Mouse (Mus musculus): ENCODE measurements around the gene Hp. TPM values are rescaled to one million over a fixed set of nuclear protein-coding genes. Genes with fewer than 3 reads are reported as not detected.

Hp gene
- total RNA-seq, 2 experiments from 2014 or later: 7.1 to 21.5 TPM

DNA sequence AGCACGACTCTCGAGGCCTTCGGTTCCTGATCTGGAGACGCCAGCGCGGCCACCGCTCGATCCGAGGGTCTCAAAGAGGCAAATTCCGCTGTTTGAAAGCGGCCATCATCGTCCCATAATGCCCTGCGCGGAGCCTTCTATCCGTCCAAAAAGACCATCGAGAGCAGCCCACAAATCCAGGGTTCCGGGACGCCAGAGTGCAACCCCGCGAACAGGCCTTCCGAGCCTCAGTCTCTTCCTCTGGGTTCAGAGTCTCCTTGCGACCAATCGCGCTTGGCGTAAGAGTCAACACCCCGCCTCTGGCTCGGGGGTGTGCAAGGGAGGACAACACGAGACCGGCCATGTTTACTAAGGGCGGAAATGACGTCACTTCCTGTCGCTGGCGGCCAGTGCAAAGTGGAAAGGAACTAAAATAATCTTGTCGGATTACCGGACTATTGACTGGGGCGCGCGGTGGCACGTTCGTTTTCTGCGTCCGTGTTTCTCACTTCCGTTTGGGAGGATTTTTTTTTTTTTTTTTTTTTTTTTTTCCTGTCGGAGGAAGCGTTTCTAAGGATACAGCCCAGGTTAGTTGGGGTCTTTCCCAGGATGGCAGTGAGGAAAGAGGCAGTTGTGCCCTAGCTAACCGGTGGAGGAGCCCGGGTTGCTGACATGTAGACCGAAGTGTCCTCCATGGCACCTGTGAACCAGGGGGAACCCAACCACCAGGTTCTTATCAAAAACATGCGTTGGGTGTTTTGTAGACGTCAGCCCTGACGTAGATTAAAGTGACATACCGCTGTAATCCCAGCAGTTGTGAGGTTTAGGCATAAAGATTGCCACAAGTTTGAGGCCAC, 13.3 kb downstream of the Hp start, which contains the start of the genes Dhx38 and Txnl4b:
Gene Dhx38, minus strand, starts transcription at position 364 of the 836 bp plus-strand sequence.
Gene Txnl4b, plus strand, starts transcription at position 395 of the 836 bp plus-strand sequence.
- intact Hi-C loops (cut with DNase I): loop anchor here (2.0 kb wide), 1 partner anchor 41 kb away; no protein-coding TSS in a partner anchor

DNA sequence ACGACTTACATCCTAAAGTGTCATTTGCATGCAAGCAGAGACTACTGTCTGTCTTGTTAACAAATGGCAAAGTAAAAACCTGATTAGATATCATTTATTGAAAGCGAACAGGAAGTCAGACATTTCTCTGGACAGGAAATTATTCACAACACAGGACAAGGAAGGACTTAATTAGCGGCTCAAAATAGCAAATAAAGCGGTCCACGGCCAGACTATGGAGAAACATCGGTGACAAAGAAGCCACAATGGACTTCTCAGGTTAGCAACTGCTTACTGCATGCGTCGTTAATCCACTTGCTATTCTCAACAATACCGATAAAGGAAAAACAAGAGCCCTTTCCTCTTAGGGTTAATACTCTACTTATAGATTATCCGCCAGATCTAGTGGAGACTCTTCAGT, 14.2 kb downstream of the Hp start:
- no peak for DNase-seq
- intact Hi-C loops (cut with DNase I): loop anchor here (5.0 kb wide), 1 partner anchor 1972 kb away; no protein-coding TSS in a partner anchor

More for the DNA sequence above, 13.3 kb downstream of the Hp start, which contains the start of the genes Dhx38 and Txnl4b:
- DNase-seq: peak; percentile 96 to 98

DNA sequence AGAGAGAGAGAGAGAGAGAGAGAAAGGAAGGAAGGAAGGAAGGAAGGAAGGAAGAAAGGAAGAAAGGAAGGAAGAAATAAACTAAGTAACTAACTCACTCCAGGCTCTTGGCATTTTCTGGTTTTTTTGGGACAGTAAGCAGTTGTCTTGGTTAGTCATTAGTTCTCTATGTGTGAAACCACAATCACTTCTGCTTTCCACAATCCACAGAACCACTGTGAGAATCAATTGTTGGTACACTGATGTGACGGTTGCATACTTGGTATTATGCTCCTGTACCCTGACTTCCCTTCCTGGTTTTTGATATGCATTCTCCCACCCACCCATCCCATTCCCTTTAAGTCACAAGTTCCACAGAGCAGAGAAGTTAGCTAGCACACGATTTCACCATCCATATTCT, 15.1 kb downstream of the Hp start:
- intact Hi-C loops (cut with DNase I): loop anchor here (5.0 kb wide), 1 partner anchor 1972 kb away; no protein-coding TSS in a partner anchor
- no peak for DNase-seq

DNA sequence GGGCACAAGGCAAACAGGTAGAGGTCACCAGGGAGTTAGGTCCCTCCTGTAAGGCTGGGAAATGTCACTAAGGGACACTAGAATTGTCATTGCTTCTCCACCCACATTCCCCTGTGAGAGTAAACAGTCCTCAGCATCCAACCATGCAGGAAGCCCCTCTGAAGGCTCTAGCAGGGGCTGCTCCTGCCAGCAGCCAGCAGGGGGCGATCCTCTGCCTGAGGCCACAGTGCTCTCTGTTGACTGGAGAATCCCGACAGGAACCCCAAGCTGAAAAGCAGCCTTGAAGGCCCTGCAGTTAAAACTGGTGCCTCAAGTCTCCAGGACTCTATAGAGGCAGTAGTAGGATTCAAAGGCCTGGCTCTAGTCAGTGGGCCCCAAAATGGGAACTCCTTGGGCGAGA, 27.3 kb downstream of the Hp start:
- no peak for DNase-seq
- intact Hi-C loops (cut with DNase I): no loop called here

DNA sequence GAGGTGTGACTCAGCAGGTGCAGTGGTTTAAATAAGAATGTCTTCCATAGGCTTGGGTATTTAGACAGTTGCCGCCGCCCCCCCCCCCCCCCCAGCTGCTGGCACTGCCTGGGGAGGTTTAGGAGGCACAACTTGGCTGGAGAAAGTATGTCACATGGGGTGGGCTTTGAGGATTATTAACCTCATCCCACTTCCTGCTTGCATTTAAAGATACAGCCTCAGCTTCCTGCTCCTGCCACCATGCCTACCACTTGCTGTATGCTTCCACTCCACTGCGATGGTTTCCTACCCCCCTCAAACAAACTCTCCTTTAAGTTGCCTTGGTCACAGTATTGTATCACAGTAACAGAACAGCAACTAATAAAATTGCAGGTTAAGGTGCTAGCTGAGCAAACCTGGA, 34.9 kb downstream of the Hp start:
- DNase-seq: no peak
- intact Hi-C loops (cut with DNase I): no loop called here

DNA sequence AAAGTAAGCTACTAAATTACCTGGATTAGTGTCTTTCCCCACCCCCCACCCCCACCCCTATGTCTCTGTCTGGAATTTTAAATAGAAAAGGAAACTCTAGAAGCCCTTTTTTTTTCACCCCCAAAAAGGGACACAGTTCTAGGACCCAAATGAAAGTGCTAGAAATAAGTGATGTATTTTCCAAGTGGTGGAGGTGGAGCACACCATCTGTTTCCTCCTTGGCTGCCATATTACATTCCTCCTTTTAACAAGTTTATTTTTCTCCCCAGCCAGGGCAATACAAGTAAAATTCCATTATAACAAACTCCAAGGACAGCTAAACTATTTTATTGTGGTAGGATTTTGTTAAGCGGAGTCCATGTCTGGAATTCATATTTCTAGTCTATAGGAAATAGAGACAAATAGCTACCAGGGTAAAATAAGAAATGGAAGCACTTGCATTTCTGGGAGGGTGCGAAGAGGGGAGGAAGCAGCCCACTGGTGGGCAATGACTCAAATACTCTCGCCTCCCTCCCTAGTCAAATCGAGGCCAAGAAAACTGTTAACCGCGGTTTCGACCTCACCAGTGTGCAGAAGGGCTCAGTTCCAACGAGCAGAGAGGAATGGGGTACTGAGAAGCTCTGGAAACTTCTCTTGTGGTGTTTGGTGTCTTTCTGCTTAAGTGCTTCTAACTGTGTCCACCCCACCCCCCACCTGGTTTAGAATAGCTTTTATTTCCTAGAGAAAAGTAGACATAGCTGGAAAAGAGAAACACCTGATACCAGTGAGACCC, 36.0 kb downstream of the Hp start:
- intact Hi-C loops (cut with DNase I): no loop called here

DNA sequence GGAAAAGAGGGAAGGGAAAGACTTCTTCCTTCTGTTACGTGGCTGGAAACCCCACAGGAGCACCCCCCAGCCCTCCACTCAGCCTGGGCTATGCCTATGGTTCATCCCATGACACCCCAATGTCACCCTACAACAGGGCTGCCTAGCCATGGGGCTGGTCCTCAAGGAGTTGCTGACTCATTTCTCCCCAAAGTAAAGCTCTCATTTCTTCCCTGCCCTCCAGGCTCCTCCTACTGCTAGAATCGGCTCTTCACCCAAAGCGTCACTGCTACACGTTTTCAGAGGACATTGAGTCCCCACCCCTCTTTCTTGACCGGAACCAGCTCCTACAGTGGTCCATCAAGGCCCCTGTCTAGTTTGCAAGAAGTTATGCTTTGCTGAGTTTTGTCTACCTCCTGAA, 36.8 kb downstream of the Hp start:
- intact Hi-C loops (cut with DNase I): no loop called here
- no peak for DNase-seq

More for the DNA sequence above, 36.0 kb downstream of the Hp start:
- no peak for DNase-seq

DNA sequence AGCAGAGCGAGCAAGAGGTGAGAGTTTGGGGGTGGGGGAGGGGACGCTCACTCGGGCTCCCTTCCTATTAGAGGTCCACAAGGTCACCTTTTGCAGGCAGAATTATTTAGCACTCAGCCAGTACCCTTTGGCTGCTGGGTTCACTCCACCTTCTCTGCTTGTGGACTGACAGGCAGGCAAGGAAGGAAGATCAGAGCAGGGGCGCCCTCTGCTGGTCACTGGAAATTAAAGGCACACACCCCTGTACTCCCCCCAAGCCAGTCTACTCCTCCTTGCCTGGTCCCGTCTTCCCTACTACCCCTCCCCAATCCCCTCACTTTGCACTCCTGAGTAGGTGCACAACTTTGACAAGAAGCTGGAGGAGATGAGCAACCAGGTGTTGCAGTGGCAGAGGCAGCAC, 42.3 kb downstream of the Hp start:
- intact Hi-C loops (cut with DNase I): no loop called here
- peak; percentile 56 to 68 for DNase-seq

DNA sequence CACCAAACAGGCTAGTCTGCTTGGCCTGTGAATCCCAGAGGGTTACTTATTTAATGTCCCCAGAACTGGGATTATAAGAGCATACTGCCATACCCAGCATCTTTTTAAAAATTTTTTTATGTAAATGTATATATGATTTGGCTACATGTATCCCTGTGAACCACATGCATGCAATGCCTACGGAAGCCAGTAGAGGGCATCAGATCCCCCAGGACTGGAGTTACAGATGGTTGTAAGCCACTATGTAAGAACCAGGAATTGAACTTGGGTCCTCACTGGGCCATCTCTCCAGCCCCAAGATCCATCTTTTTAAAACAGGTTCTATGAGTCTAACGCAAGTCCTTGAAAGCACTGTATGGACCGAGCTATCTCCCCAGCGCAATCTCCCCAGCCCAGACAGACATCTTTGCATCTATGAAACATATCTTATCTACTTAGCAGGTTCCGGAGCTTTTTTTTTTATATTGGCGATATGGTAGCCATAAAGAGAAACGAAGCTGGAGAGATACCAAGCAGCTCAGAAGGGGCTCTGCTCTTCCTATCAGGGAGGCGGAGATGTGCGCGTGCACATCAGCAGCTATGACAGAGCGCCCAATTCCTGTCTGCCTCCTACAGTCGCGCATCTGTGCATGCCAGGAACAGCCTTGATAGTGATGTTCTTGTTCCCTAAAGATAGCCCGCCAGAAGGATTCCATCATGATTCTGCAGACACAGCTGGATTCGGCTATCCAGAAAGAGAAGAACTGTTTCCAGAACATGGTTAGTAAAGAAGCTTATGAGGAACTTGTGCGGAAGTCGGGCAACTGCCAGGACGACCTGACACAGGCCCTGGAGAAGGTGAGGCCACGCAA, 43.6 kb downstream of the Hp start:
- intact Hi-C loops (cut with DNase I): no loop called here
- DNase-seq: no peak

Other genes starting within 250 kb of the Hp start
- gene Pmfbp1, start 85.1 kb downstream of the Hp start, total RNA-seq (2021): not detected
- 1 to 10 TPM; 8.8 to 9.8 TPM for gene Dhx38, start 13.3 kb downstream of the Hp start, total RNA-seq (2021)
- gene Txnl4b, start 13.3 kb downstream of the Hp start, total RNA-seq (2021): 1 to 10 TPM; 6.8 to 7.2 TPM
- gene Dhodh, start 29.5 kb upstream of the Hp start, total RNA-seq (2021): 10 to 100 TPM; 12.9 to 14.0 TPM
- gene Pkd1l3, start 35.3 kb upstream of the Hp start, total RNA-seq (2021): under 1 TPM in 1 of 2 experiments, not detected in 1; 0.05 TPM
- 10 to 100 TPM; 25.4 to 31.4 TPM for gene Ist1, start 114.1 kb upstream of the Hp start, total RNA-seq (2021)
- 1 to 10 TPM; 4.3 to 5.9 TPM for gene Zfp821, start 126.4 kb upstream of the Hp start, total RNA-seq (2021)
- gene Atxn1l, start 158.6 kb upstream of the Hp start, total RNA-seq (2021): 10 to 100 TPM; 17.3 to 19.7 TPM
- gene Ap1g1, start 199.4 kb upstream of the Hp start, total RNA-seq (2021): 10 to 100 TPM; 26.7 to 31.0 TPM

All from gastrocnemius, postnatal 36 days (tissue).